Mouse (Mus musculus): Measurements from ENCODE around the gene Ripply3. TPM values are rescaled to one million over a fixed set of nuclear protein-coding genes. Genes with fewer than 3 reads are reported as not detected.

Gene Ripply3
- total RNA-seq (2021), result 1 to 10 TPM; 5.5 to 6.2 TPM
- long read RNA-seq, experiment 1, partial matches to known transcripts, result 0 of 3 reads
- long read RNA-seq, experiment 1, other reads (novel, unspliced or antisense), result 0 of 3 reads
- long read RNA-seq, experiment 2, transcript Ripply3-201 (4 exons, 1,531 nt), result major isoform, 8 of 10 reads
- long read RNA-seq, experiment 2, partial matches to known transcripts, result 1 of 10 reads
- long read RNA-seq, experiment 2, other reads (novel, unspliced or antisense), result 1 of 10 reads

DNA sequence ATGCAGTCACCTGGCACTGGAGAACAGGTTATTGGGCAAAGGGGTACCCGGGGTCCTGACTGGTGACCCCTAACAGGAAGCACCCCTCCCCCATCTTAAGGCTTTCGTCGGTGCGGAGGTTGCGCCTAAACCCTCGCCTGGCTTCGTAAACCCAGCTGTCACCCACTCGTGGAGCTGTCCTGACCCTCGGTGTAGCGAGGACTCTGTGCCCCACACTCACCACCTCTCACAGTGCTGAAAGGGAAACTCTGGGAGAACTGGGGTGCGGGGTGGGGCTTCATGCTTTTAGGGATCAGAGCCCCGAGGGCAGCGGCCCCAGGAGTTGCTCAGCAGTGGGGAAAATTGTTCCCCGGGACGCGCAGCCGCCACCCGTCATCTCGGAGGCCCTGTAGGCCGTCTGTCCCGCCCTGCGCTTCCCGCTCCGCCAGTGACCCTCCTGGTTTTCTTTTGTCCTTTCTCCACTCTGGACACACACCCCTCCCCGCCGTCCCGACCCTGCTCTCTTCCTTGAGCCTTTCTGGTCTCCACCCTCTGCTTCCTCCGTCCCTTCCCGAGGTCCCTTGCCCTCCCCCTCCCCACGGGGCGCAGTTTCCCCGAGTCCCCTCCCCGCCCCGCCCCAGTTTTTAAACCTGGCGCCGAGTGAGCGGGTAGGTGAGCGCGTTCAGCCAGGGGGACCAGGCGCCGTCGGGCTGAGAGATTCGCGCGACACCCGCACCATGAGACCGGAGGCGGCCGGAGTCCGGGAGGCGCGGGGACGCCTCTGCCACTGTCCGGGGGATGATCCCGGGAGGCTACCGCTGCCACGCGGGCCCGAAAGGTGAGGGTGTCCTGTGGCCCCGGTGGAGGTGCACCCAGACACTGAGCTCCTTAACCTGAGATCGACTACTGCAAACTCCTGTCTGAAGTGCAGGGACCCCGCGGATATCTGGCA lies at the start of gene Ripply3:
TSS of gene Ripply3 (plus strand) at position 640 of the 931 bp plus-strand sequence.
- peak; percentile 18 to 37 for DNase-seq (ENCODE audit: low spot score in 2 of 2)

DNA sequence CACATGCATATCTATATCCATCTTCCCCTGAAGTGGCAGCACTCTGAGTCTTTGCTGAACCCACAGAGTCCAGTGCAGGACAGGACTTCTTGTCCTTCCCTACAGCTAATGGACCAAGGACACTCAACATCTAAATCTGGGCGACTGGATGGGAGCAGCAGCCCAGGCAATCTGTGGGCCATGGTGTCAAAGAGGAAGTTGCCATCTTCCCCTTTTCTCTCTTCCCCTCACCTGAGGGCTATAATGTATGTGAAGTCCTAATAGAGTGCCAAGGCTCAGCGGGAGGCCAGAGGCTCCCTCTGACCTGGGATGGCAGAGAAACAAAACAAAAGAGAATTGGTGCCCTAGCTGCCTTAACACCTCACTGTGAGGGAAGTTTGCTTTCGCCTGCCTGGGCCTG lies 44.2 kb upstream of the Ripply3 start:
- no peak for DNase-seq (ENCODE audit: low spot score in 2 of 2)

GRCm38 (mm10) chr16:94287826-94288225 lies 40.4 kb upstream of the Ripply3 start:
- DNase-seq (ENCODE audit: low spot score in 2 of 2), result no peak

DNA sequence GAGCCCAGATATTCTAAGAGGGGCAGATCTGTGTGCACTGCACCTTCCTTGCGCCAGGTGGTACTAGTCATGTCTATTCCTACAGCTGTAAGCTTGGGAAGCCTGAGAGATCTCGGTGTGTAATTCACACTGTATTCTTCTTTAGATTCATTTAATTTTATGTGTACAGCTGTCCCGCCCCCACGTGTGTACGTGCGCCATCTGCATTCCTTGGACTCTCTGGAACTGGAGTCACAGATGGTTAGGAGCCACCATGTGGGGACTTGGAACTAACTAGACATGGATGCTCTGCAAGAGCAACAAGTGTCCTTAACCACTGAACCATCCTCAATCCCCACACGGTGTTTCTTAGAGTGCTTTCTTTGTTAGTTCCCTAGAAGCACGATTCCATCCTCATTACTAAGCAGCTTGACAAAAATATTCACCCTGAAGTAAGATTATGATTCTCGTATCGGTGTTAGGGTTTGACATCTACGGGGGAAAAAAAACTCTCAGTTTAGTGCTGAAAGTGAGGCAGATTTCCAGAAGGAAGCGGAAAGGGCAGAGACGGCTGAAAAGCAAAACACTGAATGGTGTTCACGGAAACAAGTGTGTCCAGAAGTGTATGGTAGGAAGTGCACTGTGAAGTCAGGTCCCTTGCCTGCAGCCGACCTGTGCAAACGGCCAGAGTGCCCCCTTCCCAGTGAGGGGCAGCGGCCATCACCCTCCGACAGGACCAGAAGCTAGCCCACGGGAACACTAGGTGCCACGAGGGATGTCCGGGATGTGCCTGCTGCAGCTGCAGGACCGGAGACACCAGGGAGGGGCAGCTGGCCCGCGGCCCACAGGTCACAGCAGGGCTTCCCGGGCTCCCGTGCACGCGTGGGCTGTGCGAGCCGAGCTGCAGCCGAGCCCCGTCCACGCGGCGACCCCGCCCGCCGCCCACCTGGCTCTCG lies 38.8 kb upstream of the Ripply3 start:
- no peak for DNase-seq (ENCODE audit: low spot score in 2 of 2)

DNA sequence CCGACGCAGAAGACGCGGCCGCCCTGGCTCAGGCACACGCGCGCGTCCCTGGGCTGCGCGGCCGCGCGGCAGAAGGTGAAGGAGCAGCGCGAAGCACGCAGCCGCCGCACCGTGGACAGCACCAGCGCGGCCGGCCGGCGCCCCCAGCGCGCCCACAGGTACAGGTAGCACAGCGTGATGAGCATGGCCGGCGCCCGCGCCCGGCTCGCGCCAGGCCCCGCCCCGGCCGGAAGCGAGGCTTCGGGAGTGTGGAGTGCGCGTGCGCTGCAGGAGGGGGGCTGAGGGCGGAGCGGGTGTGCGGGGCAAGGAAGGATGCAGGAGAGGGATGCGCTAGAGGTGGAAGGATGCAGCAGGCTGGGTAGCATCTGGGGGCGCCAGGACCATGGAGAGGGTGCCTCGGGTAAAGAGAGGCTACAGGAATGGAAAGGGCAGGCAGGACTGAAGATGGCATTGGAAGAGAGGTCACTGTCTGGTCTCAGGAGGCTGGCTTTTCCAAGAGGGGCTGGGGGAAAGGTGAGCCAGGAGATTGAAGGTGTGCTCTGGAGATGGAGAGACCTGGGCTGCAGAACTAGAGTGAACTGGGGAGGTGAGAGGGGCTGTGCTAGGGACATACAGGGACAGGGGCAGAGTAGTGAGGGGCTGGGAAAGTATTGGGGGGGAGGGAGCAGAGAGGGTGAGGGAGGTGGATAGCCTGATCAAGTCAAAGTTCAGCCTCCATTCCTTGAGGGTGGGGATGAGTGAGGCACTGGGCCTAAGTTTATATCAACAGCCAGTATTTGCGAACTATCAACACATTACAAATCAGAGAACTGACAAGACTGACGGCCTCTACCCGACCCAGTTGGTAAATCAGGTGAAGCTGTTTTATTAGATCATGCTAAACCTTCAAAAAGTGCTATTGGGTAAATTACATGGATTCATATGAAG lies 37.9 kb upstream of the Ripply3 start:
- peak; percentile 49 to 65 for DNase-seq (ENCODE audit: low spot score in 2 of 2)

DNA sequence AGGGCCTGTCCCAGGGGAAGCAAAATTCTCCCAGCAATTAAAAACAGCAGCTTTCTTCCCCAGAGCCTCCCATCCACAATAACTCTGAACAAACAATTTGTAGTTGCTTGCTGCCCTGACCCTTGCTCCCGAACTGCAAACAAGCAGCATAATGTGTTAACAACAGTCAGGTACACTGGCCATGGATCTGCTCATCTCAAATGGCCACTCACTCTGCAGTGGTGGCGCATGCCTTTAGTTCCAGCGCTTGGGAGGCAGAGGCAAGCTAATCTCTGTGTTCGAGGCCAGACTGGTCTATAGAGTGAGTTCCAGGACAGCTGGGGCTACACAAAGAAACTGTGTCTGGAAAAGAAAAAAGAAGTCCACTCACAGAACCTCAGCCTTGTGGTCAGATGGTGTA lies 37.1 kb upstream of the Ripply3 start:
- DNase-seq (ENCODE audit: low spot score in 2 of 2), result no peak

- DNase-seq (ENCODE audit: low spot score in 2 of 2), result no peak
Measured at GRCm38 (mm10) chr16:94298081-94298480, 30.1 kb upstream of the Ripply3 start.

- DNase-seq (ENCODE audit: low spot score in 2 of 2), result no peak
Measured at GRCm38 (mm10) chr16:94299210-94299609, 29.0 kb upstream of the Ripply3 start.

DNA sequence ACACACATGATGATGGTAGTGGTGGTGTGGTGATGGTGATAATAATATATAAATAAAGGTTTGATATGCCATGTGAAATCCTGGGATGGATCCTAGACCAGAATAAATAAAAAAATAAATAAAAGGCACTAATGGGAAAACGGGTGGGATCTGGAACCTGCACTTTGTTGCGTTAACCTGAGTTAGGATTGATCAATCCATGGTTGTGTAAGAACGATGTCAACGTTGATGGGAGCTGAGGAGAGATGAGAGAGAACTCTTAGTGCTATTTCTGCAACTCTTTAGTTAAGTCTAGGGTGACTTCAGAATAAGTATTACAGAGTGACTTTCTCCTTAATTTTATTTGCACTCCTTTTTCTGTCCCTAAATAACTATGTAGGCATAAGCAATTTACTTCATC lies 27.0 kb upstream of the Ripply3 start:
- DNase-seq (ENCODE audit: low spot score in 2 of 2), result no peak

- DNase-seq (ENCODE audit: low spot score in 2 of 2), result no peak
Measured at GRCm38 (mm10) chr16:94301696-94302095, 26.5 kb upstream of the Ripply3 start.

DNA sequence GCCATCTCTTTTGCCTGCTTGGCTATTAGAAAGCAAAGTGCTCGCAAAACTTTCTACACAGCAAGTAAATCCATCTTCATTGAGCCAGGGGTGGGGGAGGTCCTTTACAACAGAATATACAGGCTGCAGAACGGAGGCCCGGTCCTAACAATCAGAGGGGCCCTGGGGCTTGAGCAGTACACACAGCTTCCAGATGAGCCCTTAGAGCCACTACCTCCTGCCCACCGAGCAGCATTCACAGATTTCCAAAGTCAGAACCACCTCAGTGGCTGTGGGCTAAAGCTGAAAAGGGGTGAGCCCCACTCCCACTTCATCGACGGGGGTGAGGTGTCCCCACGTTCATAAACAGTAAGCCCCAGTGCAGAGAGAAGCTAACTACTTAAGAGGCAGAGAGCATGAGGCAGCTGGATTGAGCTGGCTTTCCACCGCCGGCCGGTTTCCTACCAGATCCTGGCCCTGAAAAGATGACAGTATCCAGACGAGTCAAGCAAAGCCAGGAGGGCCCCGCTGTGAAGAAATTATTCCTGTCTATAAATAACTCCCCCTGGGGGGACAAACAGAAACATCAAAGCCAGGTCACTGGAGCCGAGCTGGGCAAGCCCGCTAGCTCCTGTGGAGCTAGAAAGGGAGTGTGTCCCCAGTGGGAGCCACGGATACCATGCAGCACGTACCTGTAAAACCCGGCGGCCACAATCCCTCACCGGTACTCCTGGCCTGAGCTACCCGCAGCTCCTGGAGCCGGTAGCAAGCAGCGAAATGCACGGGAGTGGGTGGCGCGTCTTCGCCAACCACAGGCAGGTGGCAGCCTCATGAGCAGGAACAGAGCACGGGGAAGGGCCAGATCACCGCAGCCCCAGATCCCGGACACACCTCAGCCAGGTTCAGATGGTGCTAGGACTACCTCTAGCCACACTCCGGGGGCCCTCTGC lies 25.7 kb upstream of the Ripply3 start:
- DNase-seq (ENCODE audit: low spot score in 2 of 2), result no peak

DNA sequence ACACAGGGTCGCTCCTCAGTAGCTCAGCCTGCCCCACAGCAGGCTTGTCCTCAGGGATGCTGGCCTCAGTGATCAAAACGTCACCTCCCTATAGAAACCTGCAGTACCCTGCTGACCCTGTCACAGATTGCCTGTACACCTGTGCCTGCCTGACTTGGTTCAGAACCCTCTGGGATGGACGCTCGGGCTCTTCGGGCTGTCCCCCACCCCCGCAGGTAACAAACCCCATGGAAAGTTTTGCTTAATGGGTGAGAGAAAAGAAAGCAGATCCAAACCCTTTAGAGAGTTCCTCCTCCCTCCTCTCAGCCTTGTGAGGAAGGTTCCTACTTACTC lies 25.1 kb upstream of the Ripply3 start:
- DNase-seq (ENCODE audit: low spot score in 2 of 2), result no peak

DNA sequence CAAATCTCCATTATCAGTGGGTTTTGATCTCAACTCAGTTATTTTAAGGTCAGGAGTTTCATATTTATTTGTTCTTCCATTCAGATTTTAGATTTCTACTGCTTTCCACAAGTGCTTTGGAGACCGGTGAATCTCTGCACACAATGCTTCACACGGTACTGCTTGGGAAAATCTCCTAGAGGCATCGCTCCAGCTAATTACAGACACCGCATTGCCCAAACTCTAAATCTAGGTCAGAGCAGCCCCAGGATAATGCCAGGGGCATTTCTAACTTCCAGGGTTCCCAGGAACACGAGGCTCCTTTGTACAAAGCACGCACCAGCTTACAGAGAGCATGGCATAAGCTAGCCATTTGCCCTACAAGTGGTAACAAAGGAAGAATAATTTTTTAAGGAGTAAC lies 20.7 kb upstream of the Ripply3 start:
- DNase-seq (ENCODE audit: low spot score in 2 of 2), result no peak

- DNase-seq (ENCODE audit: low spot score in 2 of 2), result no peak
Measured at GRCm38 (mm10) chr16:94307942-94308341, 20.3 kb upstream of the Ripply3 start.

DNA sequence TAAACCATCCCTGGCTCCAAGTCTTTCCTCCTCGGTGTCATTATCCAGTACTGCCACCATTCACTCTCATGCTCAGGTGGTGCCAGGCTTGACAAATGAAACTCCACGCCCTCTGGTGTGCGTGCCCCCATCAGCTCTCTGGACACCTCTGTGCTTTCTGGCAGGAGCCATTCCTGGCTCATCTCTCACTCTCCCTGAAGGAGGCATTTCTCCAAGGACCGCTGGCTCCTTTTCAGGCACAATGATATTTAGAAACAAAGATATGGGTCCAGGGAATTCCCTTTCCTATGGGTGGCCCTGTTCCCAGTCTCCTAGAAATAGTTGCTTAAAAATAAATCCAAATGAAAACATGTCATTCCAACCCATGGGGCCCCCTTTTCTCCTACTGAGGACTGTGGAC lies 19.2 kb upstream of the Ripply3 start:
- no peak for DNase-seq (ENCODE audit: low spot score in 2 of 2)

GRCm38 (mm10) chr16:94311416-94311815 lies 16.8 kb upstream of the Ripply3 start:
- no peak for DNase-seq (ENCODE audit: low spot score in 2 of 2)

DNA sequence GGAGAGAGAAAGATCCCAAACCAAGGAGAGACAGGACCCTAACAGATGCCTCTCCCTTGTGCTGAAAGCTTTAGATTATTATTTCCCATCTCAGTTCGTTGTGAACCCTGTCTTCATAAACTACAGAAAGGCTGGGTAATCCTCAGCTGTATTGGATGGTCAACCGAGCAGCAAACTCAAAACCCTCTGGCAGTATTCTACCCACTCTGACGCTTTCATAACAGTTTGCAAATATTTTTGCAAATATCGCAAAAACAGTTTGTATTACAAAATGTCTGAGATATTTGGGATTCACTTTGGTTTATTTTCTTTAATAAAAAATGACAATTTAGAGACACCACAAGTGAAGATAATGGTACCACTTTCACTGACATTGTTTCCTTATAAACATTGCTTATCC lies 16.3 kb upstream of the Ripply3 start:
- DNase-seq (ENCODE audit: low spot score in 2 of 2), result no peak

DNA sequence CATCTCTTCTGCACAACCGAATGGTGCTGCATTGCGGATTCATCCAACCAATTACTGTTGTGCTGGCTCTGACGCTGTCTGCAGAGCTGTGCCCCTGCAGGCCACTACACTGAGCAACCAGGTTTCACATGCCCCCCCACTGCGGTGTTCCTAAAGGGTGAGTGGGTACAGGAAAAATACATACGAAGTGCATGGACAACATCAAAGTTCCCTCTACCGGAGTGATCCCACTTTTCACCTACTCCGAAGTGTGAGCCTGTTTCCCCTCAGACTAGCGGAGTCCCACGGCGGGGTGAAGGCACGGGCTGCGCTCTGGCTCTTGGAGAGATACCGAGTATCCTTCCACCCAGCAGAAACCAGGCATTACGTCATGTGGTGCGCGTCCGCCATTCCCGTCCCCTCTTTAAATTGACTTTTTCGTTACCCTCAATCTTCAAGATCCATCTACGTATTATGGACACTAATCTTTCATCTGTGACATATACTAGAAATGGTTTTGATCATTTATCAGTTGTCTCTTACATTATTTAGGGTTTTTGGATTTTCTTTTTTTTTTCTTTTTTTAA lies 15.5 kb upstream of the Ripply3 start:
- peak; percentile 39 to 57 for DNase-seq (ENCODE audit: low spot score in 2 of 2)

All from adrenal gland, postnatal 4 days (tissue).